Mouse (Mus musculus) stomach, embryonic 16.5 days (tissue): Measurements from ENCODE around the gene Disp3. TPM values are rescaled to one million over a fixed set of nuclear protein-coding genes. Genes with fewer than 3 reads are reported as not detected.

ENCODE experiments used
- ATAC-seq: fragments of 200-750 bp; cut with Nextera tagmentation; 2 replicates; pipeline ENCODE4 v1.8.0; 2017; ENCODE audit warnings: moderate number of reproducible peaks, moderate TSS enrichment; ENCODE audit not compliant: insufficient read depth, low FRiP score
- H3K27ac ChIP-seq: fragments of 300-500 bp; sonication (generic); 2 replicates; pipeline ENCODE4 v1.5.1; 2014; ENCODE audit warnings: low read length
- H3K27me3 ChIP-seq: fragments of 300-500 bp; sonication (generic); 2 replicates; pipeline ENCODE4 v1.6.1; 2014; ENCODE audit warnings: low read length, control low read depth, mixed read lengths; ENCODE audit not compliant: control insufficient read depth, insufficient read depth
- H3K36me3 ChIP-seq: fragments of 300-500 bp; sonication (generic); 2 replicates; pipeline ENCODE4 v1.6.1; 2014; ENCODE audit warnings: low read length; ENCODE audit not compliant: control insufficient read depth, insufficient read depth
- H3K4me1 ChIP-seq: fragments of 300-500 bp; sonication (generic); 2 replicates; pipeline ENCODE4 v1.6.1; 2014; ENCODE audit warnings: low read length, control low read depth, mixed read lengths; ENCODE audit not compliant: control insufficient read depth, insufficient read depth
- H3K4me2 ChIP-seq: fragments of 300-500 bp; sonication (generic); 2 replicates; pipeline ENCODE4 v1.6.1; 2014; ENCODE audit warnings: low read depth, low read length, mixed read lengths
- H3K4me3 ChIP-seq: fragments of 300-500 bp; sonication (generic); replicated peaks from 2 replicates; pipeline ENCODE4 v1.5.1; 2014; ENCODE audit warnings: mild to moderate bottlenecking, low read length
- H3K9ac ChIP-seq: fragments of 300-500 bp; sonication (generic); 2 replicates; pipeline ENCODE4 v1.6.1; 2014; ENCODE audit warnings: low read length
- H3K9me3 ChIP-seq: fragments of 300-500 bp; sonication (generic); replicated peaks from 2 replicates; pipeline ENCODE4 v1.6.1; 2016; ENCODE audit warnings: low read length, control low read depth; ENCODE audit not compliant: control insufficient read depth
- WGBS: fragments of 180-500 bp; shearing (Covaris S2); extraction: QIAGEN DNeasy Blood & Tissue Kit; methylation state at CpG from one replicate; pipeline ENCODE4 v1.1.7; 2014; 5-methylcytosine and 5-hydroxymethylcytosine counted together
- polyA plus RNA-seq: library from polyadenylated mRNA; unstranded; fragments of >200 nt; fragmentation: Nextera tagmentation; extraction: Ambion mirVana; gene quantifications from 2 replicates; pipeline ENCODE4 v1.2.1, GENCODE M21; 2015

Disp3 gene
- polyA plus RNA-seq, 1 experiment from 2014 or later = 0.12 TPM

DNA sequence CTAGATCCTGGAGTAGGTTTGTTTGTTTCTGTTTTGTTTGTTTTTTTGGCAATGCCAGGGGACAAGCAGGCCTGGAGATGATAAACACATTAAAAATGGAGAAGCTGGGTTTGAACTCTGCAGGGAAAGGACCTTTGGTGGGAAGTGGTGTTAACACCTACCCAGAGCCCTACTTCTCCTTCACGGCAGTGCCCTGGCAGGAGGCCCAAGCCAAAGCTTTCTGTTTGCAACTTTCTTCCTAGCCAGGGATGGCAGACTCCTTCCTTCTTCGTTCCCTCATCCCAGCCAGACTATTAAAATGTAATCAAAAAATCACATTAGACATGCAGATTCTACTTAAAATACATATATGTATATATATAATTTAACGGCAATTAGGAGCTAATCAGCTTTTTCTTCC, 13.1 kb downstream of the Disp3 start:
- H3K27me3 ChIP-seq = peaks cover 27% of the 10 kb centered on the region
- H3K4me3 ChIP-seq = no peak overlapping the region
- 47% methylated on average over 3 of the region's 3 CpGs for WGBS
- no peak overlapping the region for H3K27ac ChIP-seq
- ATAC-seq = no peak
- H3K9ac ChIP-seq = no peak overlapping the region
- H3K36me3 ChIP-seq = no peaks in the 10 kb centered on the region
- H3K9me3 ChIP-seq = no peaks in the 10 kb centered on the region
- no peak overlapping the region for H3K4me2 ChIP-seq
- H3K4me1 ChIP-seq = no peaks in the 10 kb centered on the region

DNA sequence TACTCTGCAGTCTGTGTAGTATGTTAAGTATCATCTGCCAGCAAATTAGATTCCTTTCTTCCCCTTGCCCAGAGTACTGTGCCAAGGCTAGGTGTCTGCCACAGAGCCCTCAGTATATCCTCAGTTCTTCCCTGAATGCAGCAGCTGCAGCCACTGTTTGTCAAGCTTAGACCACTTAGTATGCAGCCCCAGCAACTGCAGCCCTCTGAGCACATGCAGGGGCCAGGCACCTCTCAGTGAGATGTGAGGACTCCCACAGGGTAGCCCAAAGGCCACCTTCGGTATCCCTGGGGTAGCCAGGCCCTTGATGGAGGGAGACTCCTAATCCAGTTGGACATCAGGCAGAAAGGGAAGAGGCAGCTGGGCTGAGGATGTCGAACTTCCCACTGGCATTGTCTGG, 14.5 kb downstream of the Disp3 start:
- Histone ChIP-seq H3K4me2 (no peak overlapping the region), H3K4me3 (no peak overlapping the region)
- WGBS = 11% methylated on average over 2 of the region's 2 CpGs

DNA sequence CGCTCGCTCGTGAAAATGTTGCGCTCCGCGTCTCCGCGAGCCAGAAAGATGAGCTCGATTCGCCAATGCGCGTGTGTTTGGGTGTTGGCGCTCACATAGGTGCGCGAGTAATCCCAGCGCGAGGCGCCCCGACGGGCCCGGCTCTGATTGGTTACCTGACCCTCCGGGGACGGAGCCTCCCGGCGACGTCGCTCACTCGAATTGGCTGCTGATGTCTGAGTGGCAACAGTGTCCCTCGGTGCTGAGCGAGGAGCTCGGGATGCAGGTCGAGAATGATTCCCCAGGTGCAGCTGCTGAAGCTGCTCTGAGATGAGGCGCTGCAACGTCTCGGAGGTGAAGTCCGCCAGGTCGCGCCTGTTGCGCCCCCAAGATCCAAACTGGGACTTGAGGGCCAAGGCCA, 16.1 kb downstream of the Disp3 start:
- peaks cover 27% of the 10 kb centered on the region for H3K27me3 ChIP-seq
- no peak for ATAC-seq
- H3K4me3 ChIP-seq = no peak overlapping the region

More for the DNA sequence above, 14.5 kb downstream of the Disp3 start:
- Histone ChIP-seq H3K4me1 (no peaks in the 10 kb centered on the region), H3K27ac (no peak overlapping the region), H3K9ac (no peak overlapping the region), H3K9me3 (no peaks in the 10 kb centered on the region), H3K36me3 (no peaks in the 10 kb centered on the region), H3K27me3 (peaks cover 27% of the 10 kb centered on the region)
- no peak for ATAC-seq

DNA sequence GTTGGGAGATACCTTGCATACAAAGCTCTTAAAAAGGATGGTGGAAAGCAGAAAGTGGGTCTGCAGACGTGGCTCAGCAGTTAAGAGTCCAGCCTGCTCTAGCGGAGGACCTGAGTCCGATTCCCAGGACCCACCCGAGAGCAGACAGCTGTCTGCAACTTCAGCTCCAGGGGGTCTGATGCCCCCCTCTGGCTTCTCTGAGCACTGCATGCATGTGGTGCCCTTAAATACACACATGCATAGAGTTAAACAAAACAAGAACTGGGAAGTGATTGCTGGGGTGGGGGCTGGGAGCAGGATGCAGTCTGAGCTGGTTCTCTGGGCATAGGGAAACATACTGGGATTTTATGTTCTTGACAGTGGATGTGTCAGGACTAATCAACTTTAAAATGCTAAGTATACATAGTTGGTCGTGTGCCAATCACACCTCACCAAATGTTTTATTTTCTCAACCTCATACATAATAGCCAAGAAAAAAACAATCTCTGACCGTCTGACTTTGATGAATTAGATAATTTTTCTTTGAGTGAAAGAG, 20.7 kb downstream of the Disp3 start:
- 79% methylated on average over 6 of the region's 6 CpGs for WGBS

More for the DNA sequence above, 16.1 kb downstream of the Disp3 start:
- no peaks in the 10 kb centered on the region for H3K4me1 ChIP-seq
- H3K9ac ChIP-seq = no peak overlapping the region
- no peaks in the 10 kb centered on the region for H3K9me3 ChIP-seq
- no peak overlapping the region for H3K27ac ChIP-seq
- 4% methylated on average over 39 of the region's 39 CpGs for WGBS
- no peak overlapping the region for H3K4me2 ChIP-seq
- no peaks in the 10 kb centered on the region for H3K36me3 ChIP-seq

DNA sequence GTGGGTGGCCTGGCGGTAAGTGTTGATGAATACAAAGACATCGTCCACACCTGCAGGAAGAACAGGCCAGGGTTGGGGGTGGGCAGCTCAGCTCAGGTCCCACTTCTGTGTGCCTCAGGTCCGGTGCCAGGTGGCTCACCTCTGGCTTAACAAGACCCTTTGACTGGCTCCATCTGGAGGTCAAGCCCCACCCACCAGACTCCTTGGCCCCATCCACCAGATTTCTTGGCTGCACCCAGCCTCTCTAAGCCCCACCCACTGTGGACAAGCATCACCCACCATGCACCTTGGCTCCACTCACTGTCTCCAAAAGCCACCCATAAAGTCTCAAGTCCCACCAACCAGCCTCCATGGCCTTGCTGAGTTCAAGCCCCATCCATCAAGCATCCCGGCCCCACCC, 27.8 kb downstream of the Disp3 start:
- Histone ChIP-seq H3K4me3 (no peak overlapping the region), H3K27ac (no peak overlapping the region), H3K4me2 (no peak overlapping the region), H3K27me3 (no peaks in the 10 kb centered on the region), H3K9ac (no peak overlapping the region), H3K9me3 (no peaks in the 10 kb centered on the region), H3K36me3 (no peaks in the 10 kb centered on the region), H3K4me1 (no peaks in the 10 kb centered on the region)
- no peak for ATAC-seq
- 80% methylated on average over 4 of the region's 4 CpGs for WGBS

More for the DNA sequence above, 20.7 kb downstream of the Disp3 start:
- ATAC-seq = no peak
- H3K4me2 ChIP-seq = no peak overlapping the region
- H3K9ac ChIP-seq = no peak overlapping the region
- H3K27me3 ChIP-seq = peaks cover 17% of the 10 kb centered on the region
- H3K4me3 ChIP-seq = no peak overlapping the region
- H3K27ac ChIP-seq = no peak overlapping the region
- no peaks in the 10 kb centered on the region for H3K4me1 ChIP-seq
- no peaks in the 10 kb centered on the region for H3K36me3 ChIP-seq
- no peaks in the 10 kb centered on the region for H3K9me3 ChIP-seq

DNA sequence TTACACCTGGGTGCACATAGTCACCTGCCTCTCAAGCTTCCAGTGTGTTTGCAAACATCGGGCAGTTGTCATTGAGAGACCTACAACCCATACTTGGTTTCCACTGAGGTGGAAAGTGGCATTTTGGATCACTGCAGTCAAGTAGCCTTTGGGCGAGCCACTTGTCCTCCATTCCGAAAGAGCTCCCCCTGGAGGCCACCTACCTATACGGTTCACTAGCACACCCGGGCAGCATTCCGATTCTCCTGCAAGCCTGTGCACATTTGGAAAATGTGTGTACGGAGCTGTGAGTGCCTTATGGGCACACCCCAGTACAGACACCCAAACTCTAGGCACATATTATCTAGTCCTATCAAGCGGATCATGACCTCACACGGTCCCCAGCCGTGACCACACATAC, 38.4 kb downstream of the Disp3 start:
- H3K36me3 ChIP-seq = no peaks in the 10 kb centered on the region
- WGBS = 42% methylated on average over 10 of the region's 10 CpGs
- no peak overlapping the region for H3K4me2 ChIP-seq
- ATAC-seq = no peak
- H3K4me1 ChIP-seq = no peaks in the 10 kb centered on the region
- no peak overlapping the region for H3K4me3 ChIP-seq
- 0 out of 2 replicates have a peak, but pooled peaks cover 2% of the 10 kb centered on the region for H3K9me3 ChIP-seq
- H3K9ac ChIP-seq = no peak overlapping the region
- no peak overlapping the region for H3K27ac ChIP-seq
- no peaks in the 10 kb centered on the region for H3K27me3 ChIP-seq

DNA sequence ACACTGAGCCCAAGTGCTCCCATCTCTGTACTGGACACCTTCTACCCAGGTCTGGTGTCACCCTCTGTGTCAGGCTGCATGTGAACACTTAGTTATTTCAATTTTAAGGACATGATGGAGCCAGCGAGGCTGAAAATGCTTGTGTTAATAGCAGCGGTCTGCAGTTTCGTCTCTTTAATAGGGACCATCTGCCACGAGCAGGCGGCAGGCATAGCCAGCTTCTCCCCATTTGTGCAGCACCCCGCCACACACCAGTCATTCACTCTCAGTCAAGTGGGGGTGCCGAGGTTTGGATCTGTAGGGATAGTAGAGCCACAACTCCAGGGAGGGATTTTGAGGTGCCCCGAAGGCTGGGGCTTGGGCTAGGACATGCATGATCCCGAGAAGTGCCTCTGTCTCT, 47.4 kb downstream of the Disp3 start:
- H3K4me1 ChIP-seq = no peaks in the 10 kb centered on the region
- H3K4me3 ChIP-seq = no peak overlapping the region
- 77% methylated on average over 9 of the region's 9 CpGs for WGBS
- no peak overlapping the region for H3K9ac ChIP-seq
- no peak for ATAC-seq
- no peaks in the 10 kb centered on the region for H3K27me3 ChIP-seq
- H3K36me3 ChIP-seq = no peaks in the 10 kb centered on the region
- no peak overlapping the region for H3K27ac ChIP-seq
- no peaks in the 10 kb centered on the region for H3K9me3 ChIP-seq
- H3K4me2 ChIP-seq = no peak overlapping the region

DNA sequence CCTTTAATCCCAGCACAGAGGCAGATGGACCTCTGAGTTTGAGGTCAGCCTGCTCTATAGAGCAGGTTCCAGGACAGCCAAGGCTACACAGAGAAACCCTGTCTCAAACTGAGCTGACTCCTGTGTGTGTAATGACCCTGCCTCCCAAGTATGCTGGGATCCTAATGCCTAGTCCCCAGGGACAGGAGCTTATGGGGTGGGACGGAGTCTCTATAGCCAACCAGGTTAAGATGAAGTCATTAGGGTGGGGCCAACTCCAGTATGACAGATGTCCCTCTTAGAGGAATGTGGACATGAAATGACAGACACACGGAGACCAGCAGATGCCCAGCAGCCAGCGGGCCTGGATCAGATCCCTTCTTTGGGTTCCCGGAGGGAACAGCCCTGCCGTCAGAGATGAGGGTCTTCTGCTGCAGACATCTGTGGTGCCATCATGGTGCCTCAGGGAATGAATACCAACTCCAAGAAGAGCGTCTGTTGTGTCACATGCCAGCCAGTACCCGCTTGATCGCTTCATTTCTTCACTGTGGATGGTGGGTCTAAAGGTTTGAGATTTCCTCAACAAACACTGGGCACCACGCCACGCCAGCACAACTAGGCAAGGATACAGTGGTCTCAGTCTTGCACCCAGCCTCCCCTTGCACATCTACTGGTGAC, 48.2 kb downstream of the Disp3 start:
- Histone ChIP-seq H3K4me2 (no peak overlapping the region), H3K36me3 (no peaks in the 10 kb centered on the region), H3K4me1 (no peaks in the 10 kb centered on the region), H3K27ac (no peak overlapping the region), H3K9ac (no peak overlapping the region), H3K4me3 (no peak overlapping the region), H3K27me3 (no peaks in the 10 kb centered on the region), H3K9me3 (no peaks in the 10 kb centered on the region)
- no peak for ATAC-seq
- WGBS = 89% methylated on average over 10 of the region's 10 CpGs

DNA sequence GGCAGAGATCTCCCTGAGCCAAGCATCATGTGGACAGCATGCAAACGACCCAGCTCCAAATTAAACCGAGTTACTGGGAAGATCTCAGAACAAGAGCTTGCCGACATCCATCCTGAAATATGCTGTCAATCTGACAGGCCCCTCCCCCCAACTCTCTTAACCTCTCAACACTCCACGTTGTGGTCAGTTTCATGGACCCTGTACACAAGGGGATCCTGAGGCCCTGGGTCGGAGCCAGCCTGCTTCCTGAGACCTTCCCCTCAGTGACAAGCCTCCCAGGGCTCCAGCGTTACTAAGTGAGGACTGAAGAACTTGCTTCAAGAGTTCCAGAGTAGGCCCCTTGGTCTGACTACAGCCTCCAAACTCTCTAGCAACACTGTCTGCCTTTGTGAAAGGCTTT, 48.8 kb downstream of the Disp3 start:
- no peaks in the 10 kb centered on the region for H3K36me3 ChIP-seq
- H3K9ac ChIP-seq = no peak overlapping the region
- no peaks in the 10 kb centered on the region for H3K9me3 ChIP-seq
- no peak for ATAC-seq
- H3K4me2 ChIP-seq = no peak overlapping the region
- WGBS = 48% methylated on average over 6 of the region's 6 CpGs
- no peaks in the 10 kb centered on the region for H3K4me1 ChIP-seq
- no peaks in the 10 kb centered on the region for H3K27me3 ChIP-seq
- H3K27ac ChIP-seq = no peak overlapping the region
- H3K4me3 ChIP-seq = no peak overlapping the region
